Mouse (Mus musculus) C2C12 (cell line): ENCODE data around the gene Espl1. TPM values are rescaled to one million over a fixed set of nuclear protein-coding genes. Genes with fewer than 3 reads are reported as not detected.

ENCODE experiments used
- H3K27me3 ChIP-seq: one replicate; pipeline ENCODE4 v1.6.1; 2011; ENCODE audit not compliant: control insufficient read depth, insufficient read depth, insufficient read length
- H3K36me3 ChIP-seq: one replicate; pipeline ENCODE4 v1.6.1; 2011; ENCODE audit not compliant: control insufficient read depth, insufficient read depth
- H3K4me3 ChIP-seq: one replicate; pipeline ENCODE4 v1.5.1; 2011; ENCODE audit warnings: mild to moderate bottlenecking, control low read depth; ENCODE audit not compliant: poor library complexity, insufficient read depth, severe bottlenecking
- H3K79me2 ChIP-seq: one replicate; pipeline ENCODE4 v1.6.1; 2011; ENCODE audit not compliant: control insufficient read depth, insufficient read depth
- H3K79me3 ChIP-seq: one replicate; pipeline ENCODE4 v1.6.1; 2011; ENCODE audit warnings: low read depth, control low read depth
- H3ac ChIP-seq: one replicate; pipeline ENCODE3; 2011; ENCODE audit warnings: low read depth; ENCODE audit not compliant: control insufficient read depth, insufficient read length
- CEBPB ChIP-seq: IDR thresholded peaks from one replicate; pipeline ENCODE4 v1.6.1; 2011; ENCODE audit warnings: low read depth, mild to moderate bottlenecking, control low read depth, moderate library complexity
- CTCF ChIP-seq: IDR thresholded peaks from one replicate; pipeline ENCODE4 v1.5.1; 2011; ENCODE audit not compliant: control insufficient read depth, insufficient read depth, insufficient read length
- FOSL1 ChIP-seq: IDR thresholded peaks from one replicate; pipeline ENCODE4 v1.8.0; 2011; ENCODE audit warnings: mild to moderate bottlenecking, low read length; ENCODE audit not compliant: poor library complexity, insufficient read depth, severe bottlenecking
- MAX ChIP-seq: IDR thresholded peaks from one replicate; pipeline ENCODE4 v1.6.1; 2011; ENCODE audit warnings: mild to moderate bottlenecking, control low read depth
- MYOD1 ChIP-seq: IDR thresholded peaks from one replicate; pipeline ENCODE4 v1.6.1; 2011; ENCODE audit warnings: low read depth; ENCODE audit not compliant: control insufficient read depth, insufficient read length
- MYOG ChIP-seq: IDR thresholded peaks from one replicate; pipeline ENCODE4 v1.6.1; 2011; ENCODE audit not compliant: control insufficient read depth, insufficient read length; ENCODE audit errors: extremely low read depth
- USF1 ChIP-seq: IDR thresholded peaks from one replicate; pipeline ENCODE4 v1.6.1; 2011; ENCODE audit warnings: low read depth, mild to moderate bottlenecking, control low read depth, moderate library complexity
- polyA plus RNA-seq: library from polyadenylated mRNA; unstranded; fragments of >200 nt; fragmentation: generic; extraction: Trizol; gene quantifications from one replicate; pipeline ENCODE4 v1.2.1, GENCODE M21; 2012; ENCODE audit warnings: missing spikeins

Gene Espl1
- polyA plus RNA-seq, 1 experiment: 47.0 TPM

DNA sequence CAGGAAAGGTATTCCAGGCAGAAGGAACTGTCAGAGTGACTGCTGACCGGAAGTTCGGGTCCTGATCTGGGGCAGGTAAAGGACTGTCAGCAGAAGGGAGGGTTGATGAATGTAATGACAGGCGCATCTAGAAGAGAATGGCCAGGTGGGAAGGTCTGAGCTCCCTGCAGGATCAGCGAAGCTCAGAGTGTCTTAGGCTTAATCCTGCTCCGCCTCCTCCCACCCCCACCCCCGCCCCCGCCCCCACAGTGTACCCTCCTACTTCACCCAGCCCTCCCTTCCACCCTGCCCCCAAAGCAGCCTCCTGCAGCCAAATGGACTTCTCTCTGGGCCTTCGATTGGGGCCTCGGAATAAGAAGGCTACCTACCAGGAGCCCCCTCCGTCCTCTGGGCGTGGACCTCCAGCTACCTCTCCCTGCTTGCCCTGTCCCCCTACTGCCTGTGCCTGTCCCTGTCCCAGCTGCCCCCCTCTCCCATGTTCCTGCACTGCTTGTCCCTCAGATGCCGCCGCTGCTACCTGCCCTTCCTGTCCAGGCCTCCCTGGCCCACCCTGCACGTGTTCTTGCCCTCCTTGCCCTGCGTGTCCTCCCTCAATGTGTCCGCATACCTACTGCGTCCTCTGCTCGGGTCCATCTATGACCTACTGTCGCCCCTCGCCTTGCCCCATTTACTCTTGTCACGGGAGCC, 25.6 kb upstream of the Espl1 start, which contains the start of gene Gm9918:
Gene Gm9918 (plus strand): TSS at position 290 of the 687 bp plus-strand sequence.
- Histone ChIP-seq H3K4me3 (no peak within 1 kb of the TSS), H3K79me3 (no peaks in the 10 kb centered on the region), H3K36me3 (no peaks in the 10 kb centered on the region), H3ac (no peak within 1 kb of the TSS), H3K79me2 (no peaks in the 10 kb centered on the region), H3K27me3 (no peaks in the 10 kb centered on the region)
- TF ChIP-seq MYOD1: no peak
- TF ChIP-seq CEBPB: no peak
- no peak for TF ChIP-seq FOSL1
- TF ChIP-seq USF1: no peak
- TF ChIP-seq MYOG: no peak
- TF ChIP-seq CTCF: no peak
- TF ChIP-seq MAX: no peak

DNA sequence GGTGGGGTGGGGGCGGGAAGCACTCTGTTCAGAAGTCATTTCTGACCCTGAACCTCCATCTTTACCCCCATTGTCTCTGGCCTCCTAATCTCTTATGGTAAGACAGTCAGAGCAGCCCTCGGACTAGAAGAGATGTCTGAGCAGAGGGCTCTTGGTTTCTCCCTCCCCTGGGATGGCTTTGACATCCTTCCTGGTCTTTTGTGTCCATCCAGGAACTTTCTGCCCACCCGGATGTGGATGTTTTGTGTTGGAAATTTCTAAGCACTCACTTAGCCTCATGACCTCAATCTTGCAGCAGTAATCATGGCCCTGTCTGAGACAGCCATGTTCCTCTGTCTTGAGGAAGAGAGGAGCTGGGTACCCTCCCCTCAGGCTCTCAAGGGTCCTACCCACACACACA, 24.6 kb upstream of the Espl1 start:
- no peaks in the 10 kb centered on the region for H3K36me3 ChIP-seq
- H3ac ChIP-seq: no peak overlapping the region
- H3K4me3 ChIP-seq: no peak overlapping the region
- no peaks in the 10 kb centered on the region for H3K79me2 ChIP-seq
- no peaks in the 10 kb centered on the region for H3K27me3 ChIP-seq
- H3K79me3 ChIP-seq: no peaks in the 10 kb centered on the region
- no peak for TF ChIP-seq FOSL1
- no peak for TF ChIP-seq USF1
- TF ChIP-seq MYOG: no peak
- TF ChIP-seq CTCF: no peak
- TF ChIP-seq MYOD1: no peak
- TF ChIP-seq MAX: no peak
- no peak for TF ChIP-seq CEBPB

DNA sequence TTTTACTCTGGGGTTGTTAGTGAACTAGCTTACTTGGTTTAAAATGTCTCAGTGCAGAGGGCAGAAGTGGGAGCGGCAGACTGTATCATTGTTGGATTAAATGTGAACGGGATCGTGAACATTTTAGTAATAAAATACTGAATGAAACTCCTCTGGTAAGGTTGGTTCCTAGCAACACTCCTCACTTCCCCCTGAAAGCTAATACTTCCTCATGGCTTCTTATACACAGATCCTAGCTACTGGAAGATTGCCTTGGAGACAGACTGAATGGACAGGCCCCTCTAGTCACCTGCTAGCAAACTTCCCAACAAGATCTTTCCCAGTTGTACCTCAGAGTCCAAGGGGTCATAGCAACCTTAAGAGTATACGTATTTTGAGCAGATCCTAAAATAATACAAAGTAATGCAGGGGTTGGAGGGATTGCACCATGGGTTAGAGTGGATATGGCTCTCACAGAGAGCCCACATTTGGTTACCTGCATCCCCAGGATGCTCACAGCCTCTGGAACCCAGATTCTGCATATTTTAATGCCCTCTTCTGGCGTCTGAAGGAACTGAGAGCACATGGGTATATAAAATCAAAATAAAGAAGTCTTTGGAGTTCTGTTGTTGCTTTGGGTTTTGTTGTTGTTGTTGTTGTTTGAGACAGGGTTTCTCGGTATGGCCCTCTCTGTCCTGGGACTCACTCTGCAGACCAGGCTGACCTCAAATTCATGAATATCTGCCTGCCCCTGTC, 21.9 kb upstream of the Espl1 start:
- Histone ChIP-seq H3K4me3 (no peak overlapping the region), H3ac (no peak overlapping the region), H3K27me3 (no peaks in the 10 kb centered on the region), H3K79me3 (no peaks in the 10 kb centered on the region), H3K36me3 (no peaks in the 10 kb centered on the region), H3K79me2 (no peaks in the 10 kb centered on the region)
- TF ChIP-seq FOSL1 (no peak), CEBPB (no peak), MAX (no peak), CTCF (no peak), USF1 (no peak), MYOG (no peak)

GRCm38 (mm10) chr15:102278726-102279091, 17.4 kb upstream of the Espl1 start:
- H3K27me3 ChIP-seq: no peaks in the 10 kb centered on the region
- H3ac ChIP-seq: peak overlapping the region; percentile 77
- peak overlapping the region; percentile 78 for H3K4me3 ChIP-seq
- TF ChIP-seq CEBPB (no peak), MAX (no peak), CTCF (no peak), MYOD1 (no peak), FOSL1 (no peak), USF1 (no peak), MYOG (no peak)
- H3K79me3 ChIP-seq: peaks cover 25% of the 10 kb centered on the region
- peaks cover 28% of the 10 kb centered on the region for H3K79me2 ChIP-seq
- peaks cover 20% of the 10 kb centered on the region for H3K36me3 ChIP-seq

GRCm38 (mm10) chr15:102279092-102279782, 16.8 kb upstream of the Espl1 start, which contains the start of gene Mfsd5:
Gene Mfsd5, plus strand, starts transcription at chr15:102279454.
- peak; percentile 54 for TF ChIP-seq CTCF
- TF ChIP-seq MYOD1: no peak
- TF ChIP-seq USF1: peak; percentile 97
- peak; percentile 90 for TF ChIP-seq MAX
- Histone ChIP-seq H3K4me3 (peak within 1 kb of the TSS; percentile 78), H3K36me3 (peaks cover 20% of the 10 kb centered on the region), H3K79me3 (peaks cover 25% of the 10 kb centered on the region), H3ac (peak within 1 kb of the TSS; percentile 84), H3K79me2 (peaks cover 28% of the 10 kb centered on the region), H3K27me3 (no peaks in the 10 kb centered on the region)
